Mouse (Mus musculus): Measurements from ENCODE around the gene Hoxd3.

- TF ChIP-seq GATA1 (IDR thresholded peaks at IDR 0.05; ENCODE audit: low read length) = no peak
- no peak for TF ChIP-seq TAL1 (IDR thresholded peaks at IDR 0.05; ENCODE audit: low read length)
Observed at GRCm38 (mm10) chr2:74721882-74722281, 10.2 kb downstream of the Hoxd3 start.

All from erythroblast, embryonic 14.5 days (primary cell).